Mouse (Mus musculus) right cerebral cortex, postnatal 4 days (tissue): Measurements from ENCODE around the gene Zfp217.
A peak's percentile ranks its signal among the peaks of the same experiment; 100 is the strongest.

Source experiments
- DNase-seq: peaks from one replicate; pipeline ENCODE4 v3.0.0-alpha.2; 2022

The Zfp217 gene

DNA sequence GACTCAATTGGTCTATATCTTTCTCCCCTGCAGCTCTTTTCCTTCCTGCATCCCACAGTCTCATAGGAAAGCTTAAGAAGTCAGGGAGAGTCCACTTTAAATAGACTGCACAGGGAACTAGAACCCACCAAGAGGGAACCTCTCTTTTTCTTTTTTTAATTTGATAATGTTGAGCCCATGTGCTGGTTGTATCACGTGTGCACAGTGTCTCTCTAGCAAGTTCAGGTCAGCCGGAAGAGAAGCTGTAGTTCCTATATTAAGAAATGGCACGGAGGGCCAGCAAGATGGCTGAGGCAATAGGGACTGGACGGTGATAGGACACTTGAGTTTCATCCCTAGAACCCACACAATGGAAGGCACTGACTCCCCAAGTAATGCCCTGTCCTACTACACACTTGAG lies 11.1 kb upstream of the Zfp217 start:
- no peak for DNase-seq

DNA sequence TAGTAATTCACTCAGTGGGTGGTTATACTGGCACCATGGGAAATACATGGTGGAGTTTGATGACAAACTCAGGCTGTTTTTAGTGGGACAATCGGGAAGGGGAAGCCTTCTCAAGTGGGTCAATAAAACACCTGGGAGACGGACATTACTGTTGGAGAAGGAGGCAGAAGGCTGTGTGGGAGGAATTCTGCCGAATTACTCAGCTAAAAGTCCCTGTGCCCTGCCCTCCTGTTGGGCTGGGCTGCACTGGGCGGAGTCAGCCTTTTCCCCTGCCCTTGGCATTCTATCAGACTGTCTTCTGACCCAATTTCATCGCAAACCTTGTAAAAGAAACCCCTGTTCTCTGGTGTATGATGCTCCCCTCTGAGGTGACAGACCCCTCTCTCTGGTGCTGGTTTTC lies 10.3 kb upstream of the Zfp217 start:
- DNase-seq = no peak

DNA sequence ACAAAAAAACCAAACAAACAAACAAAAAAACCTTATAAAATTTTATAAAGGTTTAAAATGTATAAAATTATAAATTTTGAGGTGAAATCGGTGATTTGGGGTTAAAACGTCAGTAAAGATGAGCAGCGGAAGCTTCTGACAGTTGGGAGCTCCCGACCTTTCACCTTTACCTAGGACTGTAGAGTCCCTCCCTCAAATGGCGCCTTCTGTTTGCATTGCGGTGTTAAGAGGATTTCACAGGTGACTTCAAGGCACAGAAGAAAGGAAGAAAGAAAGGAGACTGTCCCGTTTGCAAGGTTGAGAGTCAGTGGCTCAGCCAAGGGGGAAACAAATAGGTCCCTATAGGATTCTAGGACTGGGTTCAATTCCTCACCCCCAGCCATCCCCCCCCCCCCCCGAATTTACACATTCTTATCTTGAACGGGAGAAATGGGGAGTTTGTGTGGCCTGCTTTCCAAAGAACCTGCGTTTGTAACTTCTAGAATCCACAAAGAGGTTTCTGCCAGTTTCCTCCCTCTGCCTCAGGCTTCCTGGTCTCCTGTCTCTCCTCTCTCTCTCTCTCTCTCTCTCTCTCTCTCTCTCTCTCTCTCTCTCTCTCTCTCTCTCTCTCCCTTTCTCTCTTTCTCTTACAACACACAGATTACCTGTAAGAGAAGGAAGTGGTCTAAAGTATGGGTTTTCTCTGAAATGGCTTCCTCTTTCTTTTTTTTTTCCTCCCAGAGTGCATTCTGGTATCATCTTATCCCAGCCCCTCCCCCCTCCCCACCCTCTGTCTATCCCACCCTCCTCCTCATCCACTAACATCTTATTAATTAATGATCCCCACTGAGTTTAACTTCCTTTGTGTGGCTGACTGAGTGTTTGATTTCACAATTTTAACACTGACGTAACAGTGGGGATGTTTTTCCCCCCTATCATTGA lies 9.6 kb upstream of the Zfp217 start:
- no peak for DNase-seq

DNA sequence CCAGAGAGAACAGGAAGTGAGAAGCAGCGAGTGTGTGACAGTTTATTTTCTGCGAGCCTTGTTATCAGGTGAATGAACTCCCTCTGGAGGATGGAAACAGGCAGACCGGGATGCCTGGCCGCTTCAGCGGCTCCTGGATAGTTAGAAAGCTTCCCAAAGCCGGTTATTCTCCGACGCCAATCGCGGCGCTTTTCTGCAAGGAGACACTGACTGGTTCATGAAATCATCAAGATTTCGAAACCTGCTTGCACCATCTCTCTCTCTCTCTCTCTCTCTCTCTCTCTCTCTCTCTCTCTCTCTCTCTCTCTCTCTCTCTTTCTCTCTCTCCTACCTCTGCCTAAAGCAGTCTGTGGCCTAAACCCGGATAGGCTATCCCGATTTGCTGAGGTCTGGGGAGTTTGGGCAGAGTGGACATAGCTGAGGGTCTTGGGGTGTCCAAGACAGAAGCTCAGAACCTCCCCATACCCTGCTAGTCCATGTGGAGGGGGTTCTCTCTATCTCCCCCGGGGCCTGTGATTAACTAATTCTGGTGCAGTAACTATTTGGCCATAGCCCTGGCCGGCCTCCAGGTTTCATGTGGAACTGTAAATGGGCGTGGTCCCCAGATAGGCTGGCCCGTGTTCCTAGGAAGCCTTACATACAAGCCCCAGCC lies 7.3 kb upstream of the Zfp217 start:
- peak; percentile 37 for DNase-seq

DNA sequence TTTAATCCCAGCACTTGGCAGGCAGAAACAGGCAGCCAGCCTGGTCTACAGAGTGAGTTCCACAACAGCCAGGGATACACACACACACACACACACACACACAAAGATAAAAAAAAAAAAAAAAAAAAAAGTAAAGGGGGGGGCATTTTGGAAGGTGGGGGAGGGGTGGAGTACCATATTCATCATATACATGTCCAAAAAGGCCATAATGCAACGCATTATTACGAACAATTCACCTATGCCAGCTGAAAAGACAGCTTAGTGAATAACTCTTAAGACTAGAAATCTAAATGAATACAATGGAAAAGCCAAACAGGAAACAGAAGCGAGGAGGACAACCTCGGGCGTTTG lies 6.8 kb upstream of the Zfp217 start:
- DNase-seq = no peak

DNA sequence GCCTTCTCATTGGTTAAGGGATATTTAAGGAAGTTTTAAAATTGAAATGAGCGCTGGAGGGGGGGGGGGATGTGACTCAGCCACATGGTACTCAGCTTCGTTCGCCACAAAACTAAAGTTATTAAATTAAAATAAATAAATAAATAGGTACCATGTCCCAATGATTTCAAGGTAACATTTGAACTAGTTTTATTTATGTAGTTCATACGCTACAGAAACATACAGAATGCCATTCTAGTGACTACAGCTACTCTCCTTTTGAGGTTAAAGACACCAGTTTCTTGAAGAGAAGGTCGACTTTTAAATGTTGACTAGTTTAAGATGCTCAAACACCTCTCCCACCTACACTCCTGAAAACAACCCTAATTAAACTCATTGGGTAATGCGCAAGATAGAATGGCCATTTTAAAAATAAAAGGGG lies 6.4 kb upstream of the Zfp217 start:
- DNase-seq = no peak

DNA sequence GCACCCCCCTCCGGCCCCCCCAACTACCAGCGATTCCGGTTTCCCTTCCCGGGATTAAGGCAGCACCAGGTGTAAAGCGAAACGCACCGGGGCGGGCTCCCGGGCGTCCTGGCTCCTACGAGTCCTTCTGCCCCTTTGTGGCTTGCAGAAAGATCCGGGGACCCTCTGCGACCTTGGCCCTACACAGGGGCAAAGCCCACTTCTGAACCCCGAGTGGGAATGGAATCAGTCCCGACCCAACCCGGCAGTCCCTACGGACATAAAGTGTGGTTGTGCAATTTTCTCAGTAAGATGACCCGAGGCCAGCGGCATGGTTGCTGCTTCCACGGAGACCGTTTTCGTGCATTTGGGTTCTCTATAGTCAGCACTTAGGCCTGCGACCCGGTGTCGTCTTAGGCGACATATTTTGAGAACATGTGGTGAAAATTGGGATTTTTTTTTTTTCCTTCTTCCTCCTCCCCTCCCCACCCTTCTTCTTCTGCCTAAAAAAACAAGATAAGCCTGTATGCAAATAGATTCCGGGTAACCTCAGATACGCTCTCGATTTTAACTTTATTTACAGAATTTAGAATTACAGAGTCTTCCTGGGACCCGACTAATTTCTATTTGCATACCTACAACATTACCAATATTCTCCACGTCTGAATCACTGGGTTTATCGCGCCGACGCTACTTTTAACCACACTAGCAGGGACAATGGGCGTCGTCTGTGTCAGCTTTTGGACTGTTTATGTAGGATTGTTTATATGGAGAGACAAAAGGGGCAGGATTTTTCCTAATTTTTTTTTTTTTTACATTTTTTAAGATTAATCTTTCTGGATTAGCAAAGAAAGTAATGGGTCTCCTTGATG lies 5.7 kb upstream of the Zfp217 start:
- no peak for DNase-seq

DNA sequence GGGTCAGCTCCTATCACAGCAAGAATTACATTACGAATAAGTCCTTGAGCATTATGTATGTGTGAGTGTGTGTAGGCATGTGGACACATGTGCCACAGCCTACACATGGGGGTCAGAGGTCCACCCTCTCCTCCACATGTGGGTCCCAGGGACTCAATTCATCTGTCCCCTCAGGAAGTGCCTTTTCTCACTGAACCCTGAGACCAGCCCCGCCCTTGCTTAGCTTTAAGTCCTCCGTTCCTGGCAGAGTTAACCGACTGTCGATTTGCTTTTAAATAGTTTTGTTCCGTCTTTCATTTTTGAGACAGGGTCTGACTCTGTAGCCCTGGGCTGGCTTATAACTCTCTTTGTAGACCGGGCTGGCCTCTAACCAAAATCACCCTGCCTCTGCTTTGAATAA lies 5.0 kb upstream of the Zfp217 start:
- DNase-seq = no peak

DNA sequence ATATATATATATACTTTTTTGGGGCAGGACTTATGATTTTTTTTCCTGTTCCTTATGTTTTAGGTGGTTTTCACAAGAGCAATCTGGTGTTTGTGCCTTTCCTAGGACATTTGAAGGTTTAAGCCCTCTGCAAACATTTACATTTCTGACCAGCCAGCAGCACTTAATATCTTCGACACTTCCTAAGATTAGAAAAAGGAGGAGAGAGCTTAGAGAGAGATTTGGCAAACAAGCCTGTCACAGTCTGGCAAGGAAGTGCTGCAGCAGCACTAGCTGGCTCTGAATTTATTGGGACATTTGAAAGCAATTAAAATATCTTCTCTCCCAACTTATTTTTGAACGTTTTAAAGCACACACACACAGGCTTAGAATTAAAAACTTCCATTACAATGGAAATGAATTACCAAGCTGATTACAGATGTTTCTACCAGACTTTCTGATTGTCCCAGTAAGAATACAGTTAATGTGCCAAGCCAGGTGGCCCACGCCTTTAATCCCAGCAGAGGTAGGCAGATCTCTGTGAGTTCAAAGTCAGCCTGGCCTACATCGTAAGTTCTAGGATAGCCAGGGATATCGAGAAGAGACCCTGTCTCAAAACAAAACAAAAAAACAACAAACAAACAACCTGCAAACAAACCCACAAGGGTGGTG lies 4.3 kb upstream of the Zfp217 start:
- DNase-seq = no peak

DNA sequence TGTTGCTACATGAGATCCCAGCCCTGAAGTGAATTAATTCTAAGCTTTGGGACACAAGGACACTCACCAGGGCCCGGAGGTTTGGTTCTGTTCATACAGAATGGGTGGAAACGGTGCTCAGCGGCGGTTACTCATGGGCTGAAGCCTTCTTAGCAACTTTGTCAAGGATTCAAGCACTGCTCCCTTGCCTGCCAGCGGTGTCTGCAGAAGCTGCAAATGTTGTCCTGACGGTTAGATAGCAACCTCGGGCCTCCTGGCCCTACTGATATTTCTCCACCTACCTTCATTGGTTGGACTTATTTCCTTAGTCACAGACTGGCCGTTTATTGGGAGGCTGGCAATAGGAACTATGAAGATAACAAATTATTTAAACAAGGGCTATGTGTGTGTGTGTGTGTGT lies 3.6 kb upstream of the Zfp217 start:
- no peak for DNase-seq

DNA sequence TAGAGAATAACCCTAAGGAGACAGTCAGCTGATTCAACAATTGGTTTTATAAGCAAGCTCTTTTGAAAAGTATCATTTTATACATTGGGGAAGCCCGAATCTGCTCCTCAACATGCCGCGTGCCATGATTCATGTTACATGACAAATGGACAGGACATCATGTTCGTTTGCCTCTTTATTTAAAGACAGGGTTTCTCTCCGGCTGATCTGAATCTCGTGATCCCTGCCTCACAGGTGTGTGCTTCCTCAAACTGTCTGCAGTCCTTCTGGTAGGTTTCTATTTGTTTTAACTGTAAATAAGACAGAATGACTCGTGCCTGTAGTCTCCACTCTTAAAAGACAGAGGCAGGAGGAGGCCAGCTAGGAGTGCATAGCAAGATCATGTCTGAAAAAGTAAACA lies 925 bp upstream of the Zfp217 start:
- DNase-seq = no peak

DNA sequence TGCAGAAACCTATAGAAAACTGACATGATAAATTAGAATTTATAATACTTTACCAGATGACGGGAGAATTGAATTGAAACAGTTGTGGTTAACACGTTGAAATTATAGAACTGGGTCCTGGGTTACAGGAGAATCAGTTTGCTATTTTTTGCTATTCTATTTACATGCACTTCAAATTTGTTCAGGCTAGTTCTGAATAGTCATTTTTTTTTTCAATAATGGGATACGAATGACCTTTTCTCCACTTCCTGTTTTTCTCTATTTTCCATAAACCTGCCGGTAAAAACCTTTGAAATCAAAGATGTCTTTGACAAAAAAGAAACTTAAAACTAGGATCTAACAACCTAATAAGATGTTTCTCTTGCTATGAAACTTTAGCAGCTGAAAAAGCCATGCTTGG lies 733 bp downstream of the Zfp217 start:
- DNase-seq = no peak

DNA sequence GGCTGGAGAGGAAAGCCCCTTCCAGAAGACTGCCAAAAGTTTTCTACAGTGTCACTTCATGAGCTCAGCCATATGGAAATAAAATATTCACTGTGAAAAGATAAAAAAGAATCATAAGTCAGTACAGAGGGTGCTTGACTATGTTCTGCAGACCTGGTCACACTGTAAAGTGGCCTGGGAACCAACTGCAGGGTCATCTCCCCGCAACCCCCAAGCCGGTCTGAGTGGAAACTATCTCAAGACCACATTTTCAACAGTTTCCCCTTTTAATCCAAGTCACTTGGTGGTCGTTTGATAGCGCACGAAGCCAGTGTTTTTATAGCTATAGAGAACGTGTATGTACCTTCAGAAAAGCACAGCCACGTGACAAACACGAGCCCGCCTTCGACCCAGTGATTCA lies 3.6 kb downstream of the Zfp217 start:
- no peak for DNase-seq

DNA sequence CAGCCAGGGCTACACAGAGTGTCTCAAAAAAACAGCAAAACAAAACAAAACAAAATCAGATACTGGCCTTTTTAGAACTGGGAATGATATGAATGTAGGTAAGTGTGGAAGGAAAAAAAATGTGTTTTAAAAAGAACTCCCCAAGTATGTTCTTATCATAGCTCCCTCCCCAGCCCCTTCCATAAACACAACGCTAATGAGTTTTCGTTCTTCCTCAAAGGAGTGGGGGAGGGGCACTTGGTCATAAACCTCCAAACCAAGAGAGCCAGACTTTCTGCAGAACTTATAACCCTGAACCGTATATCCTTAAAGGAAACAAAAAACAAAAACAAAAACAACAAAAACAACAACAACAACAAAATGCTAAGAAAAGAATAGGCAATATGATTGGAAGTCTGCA lies 4.0 kb downstream of the Zfp217 start:
- DNase-seq = no peak

DNA sequence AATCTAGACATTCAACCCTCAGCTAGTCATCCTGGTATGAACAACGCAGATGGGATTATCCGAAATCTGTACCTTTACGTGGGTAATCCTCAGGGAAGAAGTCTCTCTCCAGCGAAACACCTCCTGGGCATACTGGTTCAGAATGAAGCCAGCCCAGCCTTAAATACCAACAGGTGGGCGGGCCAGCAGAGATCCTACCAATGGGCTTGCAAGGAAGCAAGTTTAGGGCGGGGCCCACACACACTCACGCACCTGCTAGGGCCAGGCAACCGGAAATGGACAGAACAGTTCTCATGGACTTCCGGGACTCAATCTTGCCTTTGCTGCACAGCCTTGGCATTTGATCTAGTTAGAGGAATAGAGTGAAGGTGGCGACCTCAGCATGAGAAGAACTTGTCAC lies 5.4 kb downstream of the Zfp217 start:
- no peak for DNase-seq

DNA sequence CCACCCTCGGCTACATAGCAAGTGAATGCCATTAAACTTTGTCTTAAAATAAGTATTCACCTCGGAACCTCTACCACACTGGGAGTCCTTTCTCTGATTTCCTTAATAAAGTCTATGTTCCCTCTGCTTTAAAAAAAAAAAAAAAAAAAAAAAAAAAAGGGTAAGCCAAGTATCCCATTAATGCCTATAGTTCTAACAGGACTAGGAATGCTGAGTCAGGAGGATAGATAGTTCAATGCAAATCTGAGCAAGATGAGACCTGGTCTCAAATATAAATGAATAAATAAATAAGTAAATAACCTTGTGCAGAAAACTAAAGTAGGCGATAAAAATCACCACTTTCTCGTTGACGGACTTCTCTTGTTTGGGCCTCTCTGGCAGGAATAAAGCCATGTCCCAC lies 6.4 kb downstream of the Zfp217 start:
- DNase-seq = no peak

DNA sequence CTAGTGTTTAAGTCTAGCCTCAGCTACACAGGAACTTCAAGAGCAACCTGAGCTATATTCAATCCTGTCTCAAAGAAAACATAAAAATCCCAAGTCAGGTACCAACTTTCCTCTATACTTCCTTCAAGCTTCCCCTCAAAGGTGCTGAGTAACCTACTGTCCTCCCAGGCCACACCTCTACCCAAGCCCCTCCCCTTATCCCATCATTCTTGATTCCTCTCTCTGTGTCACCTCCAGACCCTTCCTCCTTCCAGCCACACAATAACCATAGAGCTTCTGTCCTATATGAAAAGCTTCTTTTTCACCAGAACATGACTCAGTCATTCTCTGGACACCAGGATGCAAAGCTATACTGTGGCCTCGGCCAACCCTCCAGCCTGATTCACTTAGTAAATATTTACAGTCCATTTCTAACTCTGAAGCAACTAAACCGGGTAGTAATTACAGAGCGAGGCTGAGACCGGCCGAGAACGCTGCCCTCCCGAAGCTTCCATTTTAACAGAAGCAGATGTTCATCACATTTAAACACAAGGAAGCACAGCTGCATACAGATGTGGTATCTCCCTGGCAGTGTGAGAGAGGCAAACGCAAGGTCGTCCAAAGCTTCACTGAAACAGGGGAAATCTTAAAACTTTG lies 8.4 kb downstream of the Zfp217 start:
- DNase-seq = no peak

DNA sequence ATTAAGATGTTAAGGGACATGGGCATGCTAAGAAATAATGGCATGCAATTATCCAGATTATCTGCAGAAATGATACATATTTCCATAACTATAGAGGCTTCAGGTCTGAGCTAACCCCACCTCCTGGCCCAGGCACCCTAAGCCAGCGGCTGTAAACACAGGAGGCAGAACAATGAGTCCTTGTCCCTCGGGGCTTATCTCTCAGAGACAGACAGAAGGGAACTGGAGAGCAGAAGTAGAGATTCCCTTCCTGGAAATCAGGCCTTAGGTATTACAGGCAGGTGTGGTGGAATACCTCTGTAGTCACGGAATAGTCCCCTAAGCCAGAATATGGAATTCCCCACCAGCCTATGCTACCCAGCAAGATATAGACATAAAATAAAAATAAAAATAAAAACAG lies 11.0 kb downstream of the Zfp217 start:
- DNase-seq = no peak

DNA sequence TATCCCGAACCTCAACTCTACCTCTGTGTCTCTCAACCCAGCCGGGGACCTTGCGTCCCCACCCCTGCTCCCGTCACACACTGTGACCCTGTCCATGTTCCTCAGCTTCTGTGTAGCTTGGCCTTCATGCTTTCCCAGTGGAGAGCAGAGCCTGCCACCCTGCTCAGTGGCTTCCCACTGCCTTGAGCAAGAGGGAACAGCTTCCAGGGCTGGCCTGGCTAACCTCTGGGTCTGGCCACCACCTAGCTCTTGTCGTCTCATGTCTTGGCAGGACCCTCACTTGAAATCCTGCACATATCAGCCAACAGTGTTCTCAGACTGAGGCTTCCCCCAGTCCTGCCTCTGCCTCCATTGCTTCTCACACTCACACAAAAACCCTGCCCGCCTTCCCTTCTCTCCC lies 12.1 kb downstream of the Zfp217 start:
- no peak for DNase-seq

DNA sequence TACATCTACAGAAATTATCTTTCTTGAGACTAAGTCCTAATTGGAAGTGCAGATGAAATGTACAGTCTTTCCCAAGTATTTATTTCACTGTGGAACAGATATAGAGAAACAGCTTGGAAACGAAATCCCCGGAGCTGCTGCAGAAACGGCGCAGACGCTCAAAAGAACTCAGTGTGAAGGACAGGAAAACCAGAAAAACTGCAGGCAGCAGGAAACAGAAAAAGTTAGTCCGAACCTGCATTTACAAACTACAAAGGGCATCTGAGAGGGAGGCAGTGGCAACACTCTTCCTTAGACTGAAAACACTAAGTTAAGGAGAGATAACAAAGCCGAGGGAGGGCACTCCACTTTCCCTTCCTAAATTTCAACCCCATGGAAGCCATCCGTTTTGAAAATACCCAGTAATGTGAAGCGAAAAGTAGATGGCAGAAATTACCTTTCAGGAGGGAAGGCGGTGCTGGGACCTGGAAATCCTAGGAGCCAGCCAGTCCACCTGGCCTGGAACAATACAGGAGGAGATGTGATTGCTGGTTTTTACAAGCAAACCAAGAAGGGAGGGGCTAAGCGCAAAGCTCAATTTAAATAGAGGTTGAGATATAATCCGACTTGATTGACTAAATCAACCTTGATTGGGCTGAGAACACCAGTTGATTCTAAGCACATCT lies 13.7 kb downstream of the Zfp217 start:
- no peak for DNase-seq

DNA sequence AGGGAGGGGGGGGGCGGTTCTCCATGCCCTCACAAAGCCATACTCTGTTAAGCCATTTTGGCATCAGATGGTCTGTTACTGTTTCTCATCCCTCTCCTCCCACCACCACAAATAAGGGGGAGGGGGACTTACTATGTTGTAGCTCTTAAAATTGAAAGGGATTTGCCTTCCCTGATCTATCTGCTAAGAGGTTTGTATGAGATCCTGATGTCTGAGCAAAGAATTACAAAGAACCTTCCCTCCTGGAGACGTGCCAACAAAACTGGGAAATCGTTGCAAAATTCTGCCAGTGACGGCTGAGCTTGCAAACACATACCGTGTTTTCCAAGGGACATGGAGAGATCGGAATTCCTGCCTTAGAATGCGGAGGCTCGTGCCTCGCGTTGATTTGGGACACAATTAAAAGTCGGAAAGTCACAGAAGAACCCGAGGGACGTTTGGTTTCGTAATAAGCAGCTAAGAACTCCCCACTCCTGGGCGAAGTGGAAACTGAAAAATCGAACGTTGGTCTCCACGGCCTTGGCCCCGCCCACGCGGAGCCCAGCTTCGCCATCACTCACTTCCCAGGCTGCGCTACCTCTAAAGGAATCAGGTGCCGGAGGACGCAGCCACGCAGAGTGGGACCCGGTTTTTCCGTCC lies 14.7 kb downstream of the Zfp217 start:
- peak; percentile 65 for DNase-seq

DNA sequence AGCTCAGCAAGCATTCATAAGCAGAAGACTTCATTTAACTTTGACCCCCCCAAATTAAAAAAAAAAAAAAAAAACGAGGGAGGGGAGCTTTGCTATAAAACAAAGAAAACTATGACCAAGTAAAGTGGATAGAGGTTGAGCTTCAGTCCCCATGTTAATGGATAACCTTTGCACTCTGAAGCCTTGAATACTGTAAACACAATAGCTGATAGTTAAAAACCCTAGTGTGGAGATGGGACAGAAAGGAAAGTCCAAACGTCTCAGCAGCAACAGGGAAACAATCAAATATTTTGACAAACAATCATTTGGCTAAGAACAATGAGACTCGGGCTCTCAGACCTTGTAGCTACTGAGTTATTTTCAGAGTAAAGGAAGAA lies 15.2 kb downstream of the Zfp217 start:
- DNase-seq = no peak
